Mouse (Mus musculus) embryonic fibroblast, embryonic 13.5 days (primary cell): ENCODE measurements around the gene Klhl34.

ENCODE experiments used
- CTCF ChIP-seq: IDR thresholded peaks from 2 replicates; pipeline ENCODE4 v1.5.1; 2011; ENCODE audit warnings: mild to moderate bottlenecking, control low read depth, low read length, moderate library complexity, borderline replicate concordance; ENCODE audit not compliant: insufficient read depth
- POLR2A ChIP-seq: IDR thresholded peaks from 2 replicates; pipeline ENCODE4 v1.6.1; 2011; ENCODE audit warnings: low read depth, mild to moderate bottlenecking, control low read depth, low read length, moderate library complexity

DNA sequence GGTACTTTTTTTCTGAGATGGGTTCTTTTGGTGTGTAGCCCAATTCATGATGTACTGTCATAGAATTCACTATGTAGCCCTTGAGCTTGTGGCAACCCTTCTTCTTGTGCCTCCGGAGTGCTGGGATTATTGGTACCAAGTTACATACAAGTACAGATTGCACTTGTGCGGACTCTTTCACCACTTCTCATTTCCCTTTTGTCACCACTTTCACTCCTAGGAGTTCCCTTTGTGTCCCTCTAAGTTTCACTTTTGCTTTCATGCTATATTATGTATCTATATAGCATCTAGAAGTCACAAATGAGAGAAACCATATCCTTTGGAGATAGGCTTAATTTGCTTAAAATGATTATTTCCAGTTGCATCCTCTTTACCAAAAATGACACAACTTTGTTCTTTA, 16.6 kb upstream of the Klhl34 start:
- no peak for TF ChIP-seq CTCF
- no peak for TF ChIP-seq POLR2A
